Mouse (Mus musculus) intestine, embryonic 15.5 days (tissue): ENCODE measurements at regions not wholly inside any gene's neighbourhood (a gene's known extent, or its start where the extent isn't known, plus 50 kb on each side); places are given as distances from the start of the nearest gene placed in this dataset.

ENCODE experiments used
- ATAC-seq: fragments of 200-750 bp; cut with Nextera tagmentation; 2 replicates; pipeline ENCODE4 v1.8.0; 2017; ENCODE audit warnings: moderate TSS enrichment, moderate library complexity
- H3K27ac ChIP-seq: fragments of 300-500 bp; sonication (generic); 2 replicates; pipeline ENCODE4 v1.5.1; 2015; ENCODE audit warnings: mild to moderate bottlenecking, inconsistent platforms
- H3K27me3 ChIP-seq: fragments of 300-500 bp; sonication (generic); replicated peaks from 2 replicates; pipeline ENCODE4 v1.6.1; 2015; ENCODE audit warnings: inconsistent platforms
- H3K36me3 ChIP-seq: fragments of 300-500 bp; sonication (generic); 2 replicates; pipeline ENCODE4 v1.6.1; 2015; ENCODE audit warnings: inconsistent platforms
- H3K4me1 ChIP-seq: fragments of 300-500 bp; sonication (generic); replicated peaks from 2 replicates; pipeline ENCODE4 v1.6.1; 2015; ENCODE audit warnings: inconsistent platforms
- H3K4me2 ChIP-seq: fragments of 300-500 bp; sonication (generic); replicated peaks from 2 replicates; pipeline ENCODE4 v1.6.1; 2015; ENCODE audit warnings: mild to moderate bottlenecking, inconsistent platforms
- H3K4me3 ChIP-seq: fragments of 300-500 bp; sonication (generic); replicated peaks from 2 replicates; pipeline ENCODE4 v1.5.1; 2015; ENCODE audit warnings: inconsistent platforms
- H3K9ac ChIP-seq: fragments of 300-500 bp; sonication (generic); 2 replicates; pipeline ENCODE4 v1.6.1; 2015; ENCODE audit warnings: inconsistent platforms
- H3K9me3 ChIP-seq: fragments of 300-500 bp; sonication (generic); 2 replicates; pipeline ENCODE4 v1.6.1; 2016; ENCODE audit warnings: inconsistent platforms
- WGBS: fragments of 180-500 bp; shearing (Covaris S2); methylation state at CpG from one replicate; pipeline ENCODE4 v1.1.7; 2015; 5-methylcytosine and 5-hydroxymethylcytosine counted together

DNA sequence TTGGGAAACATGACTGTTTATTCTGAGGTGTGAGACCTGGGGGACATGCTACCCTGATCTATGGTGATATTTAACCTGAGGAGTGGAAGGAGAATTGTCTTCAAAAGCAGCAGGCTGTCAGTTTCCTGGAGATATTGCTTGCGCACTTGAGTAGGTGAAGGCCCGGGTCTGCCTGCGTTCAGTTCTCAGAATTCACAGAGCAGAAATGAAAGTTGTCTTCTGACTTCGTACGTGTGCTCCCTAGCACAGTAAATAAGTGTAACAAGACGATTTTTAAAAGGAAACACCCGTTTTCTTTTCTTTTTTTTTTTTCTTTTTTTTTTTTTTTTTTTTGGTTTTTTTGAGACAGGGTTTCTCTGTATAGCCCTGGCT, 74.4 kb downstream of the Zfp281 start:
- H3K9me3 ChIP-seq = no peaks in the 10 kb centered on the region
- H3K36me3 ChIP-seq = no peaks in the 10 kb centered on the region
- H3K4me3 ChIP-seq = no peak overlapping the region
- no peak overlapping the region for H3K4me2 ChIP-seq
- WGBS = 67% methylated on average over 7 of the region's 7 CpGs
- no peak for ATAC-seq
- no peak overlapping the region for H3K27ac ChIP-seq
- H3K4me1 ChIP-seq = peaks cover 2% of the 10 kb centered on the region; the same call in 1 of the 2 replicates
- no peak overlapping the region for H3K9ac ChIP-seq
- no peaks in the 10 kb centered on the region for H3K27me3 ChIP-seq

GRCm38 (mm10) chr1:136699571-136699970, 74.9 kb downstream of the Zfp281 start:
- no peak for ATAC-seq
- Histone ChIP-seq H3K27ac (no peak overlapping the region), H3K9me3 (no peaks in the 10 kb centered on the region), H3K9ac (no peak overlapping the region), H3K4me1 (peaks cover 2% of the 10 kb centered on the region; the same call in 1 of the 2 replicates), H3K4me2 (no peak overlapping the region), H3K27me3 (no peaks in the 10 kb centered on the region), H3K4me3 (no peak overlapping the region), H3K36me3 (no peaks in the 10 kb centered on the region)
- 76% methylated on average over 8 of the region's 8 CpGs for WGBS

- H3K4me1 ChIP-seq = no peaks in the 10 kb centered on the region
- ATAC-seq = no peak
- H3K36me3 ChIP-seq = no peaks in the 10 kb centered on the region
- no peak overlapping the region for H3K27ac ChIP-seq
- no peaks in the 10 kb centered on the region for H3K9me3 ChIP-seq
- H3K27me3 ChIP-seq = no peaks in the 10 kb centered on the region
- no peak overlapping the region for H3K9ac ChIP-seq
- 90% methylated on average over 5 of the region's 5 CpGs for WGBS
- no peak overlapping the region for H3K4me3 ChIP-seq
- no peak overlapping the region for H3K4me2 ChIP-seq
These were observed 79.4 kb downstream of the Zfp281 start for GRCm38 (mm10) chr1:136704139-136704538.

DNA sequence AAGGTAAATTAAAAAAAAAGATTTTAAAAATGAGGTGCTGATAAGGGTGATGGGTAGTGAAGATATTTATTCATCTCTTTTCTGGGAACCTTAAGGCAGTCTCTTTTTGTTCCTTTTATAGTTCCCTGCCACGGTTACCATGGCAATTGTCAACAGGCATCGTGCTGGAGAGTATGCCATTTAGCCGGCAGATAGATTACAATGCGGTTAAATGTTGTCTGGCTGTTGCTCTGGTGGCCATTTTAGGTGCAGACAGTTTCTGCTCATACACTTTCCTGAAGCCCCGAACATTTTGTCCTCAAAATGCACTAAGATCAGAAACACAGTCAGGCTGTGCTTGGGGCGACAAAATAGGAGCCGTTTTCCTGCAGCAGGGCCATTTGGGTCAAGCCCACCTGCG, 81.8 kb downstream of the Zfp281 start:
- H3K27ac ChIP-seq = no peak overlapping the region
- no peak overlapping the region for H3K4me3 ChIP-seq
- no peak for ATAC-seq
- no peaks in the 10 kb centered on the region for H3K9me3 ChIP-seq
- no peaks in the 10 kb centered on the region for H3K36me3 ChIP-seq
- H3K9ac ChIP-seq = no peak overlapping the region
- WGBS = 78% methylated on average over 8 of the region's 8 CpGs
- H3K27me3 ChIP-seq = no peaks in the 10 kb centered on the region
- no peak overlapping the region for H3K4me2 ChIP-seq
- H3K4me1 ChIP-seq = no peaks in the 10 kb centered on the region

GRCm38 (mm10) chr1:136707394-136707793, 82.7 kb downstream of the Zfp281 start:
- no peaks in the 10 kb centered on the region for H3K27me3 ChIP-seq
- H3K27ac ChIP-seq = no peak overlapping the region
- H3K4me3 ChIP-seq = no peak overlapping the region
- H3K4me2 ChIP-seq = no peak overlapping the region
- H3K4me1 ChIP-seq = no peaks in the 10 kb centered on the region
- ATAC-seq = no peak; the same call in 1 of the 2 replicates
- no peak overlapping the region for H3K9ac ChIP-seq
- WGBS = 87% methylated on average over 8 of the region's 8 CpGs
- H3K36me3 ChIP-seq = no peaks in the 10 kb centered on the region
- no peaks in the 10 kb centered on the region for H3K9me3 ChIP-seq

DNA sequence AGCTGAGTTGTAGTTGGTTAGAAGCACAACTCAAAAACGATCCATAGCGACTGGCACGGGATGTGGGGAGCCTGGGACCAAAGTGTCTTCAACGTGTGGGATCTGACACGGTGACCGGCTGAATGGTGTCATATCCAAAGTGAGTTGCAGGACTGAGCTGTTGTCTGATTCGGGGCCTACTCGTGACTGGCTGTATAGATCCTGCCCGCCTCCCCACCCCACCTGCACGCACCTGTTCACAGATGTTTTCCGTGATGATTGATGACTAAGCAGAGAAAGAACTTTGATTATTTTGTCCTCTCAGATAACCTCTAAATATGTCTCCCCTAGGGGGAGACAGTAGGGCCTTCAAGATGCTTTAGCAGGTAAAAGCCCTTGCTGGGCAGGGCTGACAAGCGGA, 83.2 kb downstream of the Zfp281 start:
- Histone ChIP-seq H3K27me3 (no peaks in the 10 kb centered on the region), H3K4me3 (no peak overlapping the region), H3K9me3 (no peaks in the 10 kb centered on the region), H3K4me2 (no peak overlapping the region), H3K4me1 (no peaks in the 10 kb centered on the region), H3K27ac (no peak overlapping the region), H3K36me3 (no peaks in the 10 kb centered on the region), H3K9ac (no peak overlapping the region)
- ATAC-seq = no peak
- 86% methylated on average over 12 of the region's 12 CpGs for WGBS

GRCm38 (mm10) chr1:136710196-136710595, 85.5 kb downstream of the Zfp281 start:
- no peak for ATAC-seq
- Histone ChIP-seq H3K27ac (no peak overlapping the region), H3K9ac (no peak overlapping the region), H3K36me3 (no peaks in the 10 kb centered on the region), H3K4me1 (no peaks in the 10 kb centered on the region), H3K27me3 (no peaks in the 10 kb centered on the region), H3K4me3 (no peak overlapping the region), H3K4me2 (no peak overlapping the region), H3K9me3 (no peaks in the 10 kb centered on the region)
- WGBS = 75% methylated on average over 4 of the region's 4 CpGs

GRCm38 (mm10) chr1:136711243-136711642, 86.5 kb downstream of the Zfp281 start:
- Histone ChIP-seq H3K27ac (no peak overlapping the region), H3K4me1 (no peaks in the 10 kb centered on the region), H3K9ac (no peak overlapping the region), H3K36me3 (no peaks in the 10 kb centered on the region), H3K4me3 (no peak overlapping the region), H3K27me3 (no peaks in the 10 kb centered on the region), H3K9me3 (no peaks in the 10 kb centered on the region), H3K4me2 (no peak overlapping the region)
- 86% methylated on average over 7 of the region's 7 CpGs for WGBS
- ATAC-seq = no peak

- Histone ChIP-seq H3K4me1 (peaks cover 5% of the 10 kb centered on the region), H3K27me3 (no peaks in the 10 kb centered on the region), H3K4me3 (no peak overlapping the region), H3K9ac (no peak overlapping the region), H3K4me2 (no peak overlapping the region), H3K36me3 (no peaks in the 10 kb centered on the region), H3K9me3 (no peaks in the 10 kb centered on the region), H3K27ac (no peak overlapping the region)
- no peak for ATAC-seq
- 68% methylated on average over 4 of the region's 4 CpGs for WGBS
These were observed 89.4 kb downstream of the Zfp281 start for GRCm38 (mm10) chr1:136714077-136714476.

DNA sequence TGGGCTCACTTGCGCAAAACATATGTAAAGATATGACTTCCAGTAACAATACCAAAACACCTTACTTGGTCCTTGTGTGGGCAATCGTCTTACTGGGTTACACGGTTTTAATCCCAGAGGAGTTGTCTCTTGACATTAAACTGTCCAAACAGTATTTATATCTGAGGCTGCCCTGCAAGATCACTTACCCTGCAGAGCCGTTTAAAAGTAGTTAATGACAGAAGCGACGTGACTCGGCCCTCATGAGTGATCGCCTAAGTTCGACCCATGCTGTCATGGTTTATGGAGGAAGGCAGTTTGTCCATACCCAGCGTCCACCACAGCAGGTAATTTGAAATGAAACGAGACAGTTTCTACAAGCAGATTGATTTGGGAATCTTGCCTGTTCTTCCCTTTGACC, 90.3 kb downstream of the Zfp281 start:
- Histone ChIP-seq H3K4me3 (no peak overlapping the region), H3K9me3 (no peaks in the 10 kb centered on the region), H3K27me3 (no peaks in the 10 kb centered on the region), H3K4me2 (no peak overlapping the region), H3K4me1 (peaks cover 5% of the 10 kb centered on the region), H3K36me3 (no peaks in the 10 kb centered on the region), H3K9ac (no peak overlapping the region), H3K27ac (no peak overlapping the region)
- WGBS = 66% methylated on average over 11 of the region's 11 CpGs
- no peak for ATAC-seq

- Histone ChIP-seq H3K4me2 (peak overlapping the region; percentile 46), H3K4me1 (peaks cover 5% of the 10 kb centered on the region), H3K9me3 (no peaks in the 10 kb centered on the region), H3K9ac (0 out of 2 replicates have a peak overlapping the region, but pooled peaks have one; percentile 10), H3K36me3 (no peaks in the 10 kb centered on the region), H3K27me3 (no peaks in the 10 kb centered on the region), H3K4me3 (0 out of 2 replicates have a peak overlapping the region, but pooled peaks have one; percentile 15), H3K27ac (peak overlapping the region; percentile 51)
- WGBS = 33% methylated on average over 15 of the region's 15 CpGs
- ATAC-seq = peak; percentile 89
These were observed 93.3 kb downstream of the Zfp281 start for GRCm38 (mm10) chr1:136717830-136718517.

DNA sequence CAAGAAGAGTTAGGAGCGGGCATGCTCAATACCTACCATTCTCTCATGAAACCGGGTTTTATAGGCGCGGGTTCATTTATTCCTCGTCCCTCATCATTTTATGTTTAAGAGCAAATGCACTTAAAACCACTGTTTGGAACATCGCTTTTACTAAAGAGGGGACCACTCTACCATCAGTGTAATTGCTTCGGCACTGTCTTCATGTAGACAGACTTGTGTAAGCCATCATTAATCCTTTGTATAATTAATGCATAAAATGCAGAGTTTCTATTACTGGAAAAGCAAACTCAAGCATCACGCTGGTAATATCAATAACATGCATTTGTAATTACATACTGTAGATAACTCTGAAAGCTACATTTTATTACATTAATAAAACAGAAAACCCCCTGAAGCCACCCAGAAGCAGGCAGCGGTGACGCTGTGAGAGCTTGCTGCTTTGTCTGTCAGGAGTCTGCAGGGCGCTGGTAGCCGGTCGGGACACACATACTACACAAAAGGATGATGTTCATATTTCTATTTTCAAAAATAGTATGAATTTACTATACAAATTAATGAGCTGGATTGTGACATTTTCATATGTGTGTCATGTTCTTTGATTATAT, 99.2 kb downstream of the Zfp281 start:
- no peak overlapping the region for H3K9ac ChIP-seq
- H3K4me2 ChIP-seq = no peak overlapping the region
- H3K4me3 ChIP-seq = no peak overlapping the region
- 0 out of 2 replicates have a peak, but pooled peaks cover 3% of the 10 kb centered on the region for H3K4me1 ChIP-seq
- no peaks in the 10 kb centered on the region for H3K36me3 ChIP-seq
- WGBS = 92% methylated on average over 13 of the region's 13 CpGs
- ATAC-seq = no peak
- H3K27me3 ChIP-seq = no peaks in the 10 kb centered on the region
- H3K9me3 ChIP-seq = no peaks in the 10 kb centered on the region
- no peak overlapping the region for H3K27ac ChIP-seq

DNA sequence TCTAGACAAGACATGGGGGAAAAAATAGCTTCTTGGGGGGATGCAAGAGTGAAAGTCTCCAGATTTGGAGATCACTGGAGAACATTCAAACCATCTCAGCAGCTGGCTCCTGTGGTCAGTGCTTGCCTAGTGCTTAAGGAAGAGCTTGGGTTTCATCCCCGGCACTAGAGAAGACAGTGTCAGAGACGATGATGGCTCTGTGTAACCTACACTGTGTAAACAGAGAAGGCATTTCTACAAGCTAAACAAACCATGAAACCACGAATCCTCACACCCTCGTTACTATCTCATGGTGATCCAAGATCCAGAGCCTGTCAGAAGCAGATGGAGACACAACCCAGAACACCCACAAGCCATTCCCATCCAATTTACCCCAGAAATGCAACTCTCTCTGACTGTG, 100.5 kb downstream of the Zfp281 start:
- Histone ChIP-seq H3K4me1 (0 out of 2 replicates have a peak, but pooled peaks cover 3% of the 10 kb centered on the region), H3K9ac (no peak overlapping the region), H3K9me3 (no peaks in the 10 kb centered on the region), H3K4me2 (no peak overlapping the region), H3K36me3 (no peaks in the 10 kb centered on the region), H3K27ac (no peak overlapping the region), H3K27me3 (no peaks in the 10 kb centered on the region), H3K4me3 (no peak overlapping the region)
- WGBS = 28% methylated on average over 4 of the region's 4 CpGs
- ATAC-seq = no peak
